Mouse (Mus musculus) cerebellum, adult 2 months (tissue): ENCODE measurements around the gene Arhgap19.

ENCODE experiments used
- CTCF ChIP-seq: fragments of 200-500 bp; IDR thresholded peaks from 2 replicates; pipeline ENCODE4 v1.5.1; 2011; ENCODE audit warnings: low read depth, mild to moderate bottlenecking, control low read depth, low read length, moderate library complexity, borderline replicate concordance; ENCODE audit not compliant: insufficient read depth
- POLR2A ChIP-seq: fragments of 200-500 bp; IDR thresholded peaks from 2 replicates; pipeline ENCODE4 v1.6.1; 2011; ENCODE audit warnings: low read length, control low read depth, borderline replicate concordance; ENCODE audit not compliant: insufficient read depth

DNA sequence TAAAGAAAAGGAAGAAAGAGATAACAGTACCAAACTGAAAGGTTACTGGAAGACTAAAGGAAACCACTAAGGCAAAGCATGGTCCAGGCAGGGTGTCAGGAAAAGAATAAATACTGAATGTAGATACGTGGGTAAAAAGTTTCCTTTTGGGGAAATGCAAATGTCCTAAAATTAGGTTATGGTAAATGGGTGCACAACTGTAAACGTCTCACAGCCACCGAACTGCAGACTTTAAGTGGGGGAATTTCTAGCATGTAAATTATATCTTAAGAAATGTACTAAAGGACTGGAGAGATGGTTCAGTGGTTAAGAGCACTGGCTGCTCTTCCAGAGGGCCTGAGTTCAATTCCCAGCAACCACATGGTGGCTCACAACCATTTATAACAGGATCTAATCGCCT, 16.9 kb upstream of the Arhgap19 start:
- TF ChIP-seq POLR2A: no peak
- no peak for TF ChIP-seq CTCF
